Mouse (Mus musculus): ENCODE measurements around the gene Med14.

- TF ChIP-seq POLR2A (IDR thresholded peaks at IDR 0.05; ENCODE audit: low read depth, low read length) (no peak), CTCF (IDR thresholded peaks at IDR 0.05; ENCODE audit: extremely low read depth, insufficient read length, insufficient replicate concordance, low read depth, low read length) (no peak)
Observed at GRCm38 (mm10) chrX:12677396-12677795, 84.5 kb downstream of the Med14 start.
